Mouse (Mus musculus) kidney, adult 11 months (tissue): ENCODE measurements around the gene Cnot4.
A peak's percentile ranks its signal among the peaks of the same experiment; 100 is the strongest.

Experiments used
- DNase-seq: peaks from one replicate; pipeline ENCODE4 v3.0.0; 2022

The Cnot4 gene

GRCm38 (mm10) chr6:35032704-35033103 is 100.8 kb downstream of the Cnot4 start:
- DNase-seq: no peak

GRCm38 (mm10) chr6:35030811-35031210 is 102.7 kb downstream of the Cnot4 start:
- DNase-seq: no peak

DNA sequence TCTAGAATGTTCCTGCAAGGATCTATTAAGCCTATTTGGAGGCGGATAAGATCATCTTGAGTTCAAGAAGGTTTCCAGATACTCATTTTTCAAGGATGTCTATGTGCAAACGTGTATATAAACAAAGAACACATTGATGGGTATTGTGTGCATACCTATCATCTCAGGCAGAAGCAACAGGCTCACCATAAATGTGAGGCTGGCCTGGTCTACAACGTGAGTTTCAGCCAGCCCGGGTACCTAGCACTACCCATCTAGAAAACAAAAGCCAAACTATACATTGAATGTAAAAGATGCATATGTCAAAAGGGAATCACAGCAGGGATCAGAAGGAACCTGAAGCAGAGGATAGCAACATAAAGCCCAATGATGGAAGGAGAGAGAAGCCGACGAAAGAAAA is 103.3 kb downstream of the Cnot4 start:
- DNase-seq: no peak

GRCm38 (mm10) chr6:35028023-35028422 is 105.5 kb downstream of the Cnot4 start:
- no peak for DNase-seq

DNA sequence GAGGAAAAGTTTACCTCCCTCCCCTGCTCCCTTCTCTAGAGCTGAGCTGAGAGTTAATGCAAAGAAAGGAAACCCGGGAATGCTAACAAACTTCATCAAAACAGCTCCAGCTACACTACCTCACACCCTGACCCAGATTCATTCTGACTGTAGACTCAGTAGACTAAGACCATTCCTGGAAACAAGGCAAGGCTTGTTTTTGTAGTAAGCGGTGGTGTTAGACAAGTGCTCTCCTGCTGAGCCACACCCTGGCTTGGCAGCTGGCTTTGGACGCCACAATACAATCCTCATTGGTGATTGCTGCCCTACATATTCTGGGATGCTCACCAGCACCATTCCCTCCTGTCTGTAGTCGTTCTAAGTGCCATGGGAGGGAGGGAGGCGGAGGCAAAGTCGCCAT is 106.3 kb downstream of the Cnot4 start:
- DNase-seq: no peak

- no peak for DNase-seq
These were observed 116.9 kb downstream of the Cnot4 start for GRCm38 (mm10) chr6:35016624-35017023.

DNA sequence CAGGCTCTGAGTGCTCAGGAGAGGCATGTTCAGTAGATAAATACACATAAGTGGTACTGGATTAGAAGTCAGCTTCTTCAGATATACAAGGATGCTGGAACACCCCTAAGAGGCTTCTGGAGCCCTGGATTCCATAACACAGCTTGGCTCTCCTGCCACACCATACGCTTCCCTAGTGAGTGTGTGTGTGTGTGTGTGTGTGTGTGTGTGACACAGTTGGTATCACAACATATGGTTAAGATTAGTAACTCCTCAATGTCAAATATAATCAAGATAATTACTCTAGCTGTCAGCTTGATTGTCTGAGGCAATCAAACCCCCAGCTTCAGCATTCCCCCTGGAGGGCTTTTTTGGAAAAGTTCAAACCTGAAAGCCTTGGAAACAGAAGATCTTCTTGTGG is 121.6 kb downstream of the Cnot4 start:
- no peak for DNase-seq

GRCm38 (mm10) chr6:35010705-35011104 is 122.8 kb downstream of the Cnot4 start:
- no peak for DNase-seq

DNA sequence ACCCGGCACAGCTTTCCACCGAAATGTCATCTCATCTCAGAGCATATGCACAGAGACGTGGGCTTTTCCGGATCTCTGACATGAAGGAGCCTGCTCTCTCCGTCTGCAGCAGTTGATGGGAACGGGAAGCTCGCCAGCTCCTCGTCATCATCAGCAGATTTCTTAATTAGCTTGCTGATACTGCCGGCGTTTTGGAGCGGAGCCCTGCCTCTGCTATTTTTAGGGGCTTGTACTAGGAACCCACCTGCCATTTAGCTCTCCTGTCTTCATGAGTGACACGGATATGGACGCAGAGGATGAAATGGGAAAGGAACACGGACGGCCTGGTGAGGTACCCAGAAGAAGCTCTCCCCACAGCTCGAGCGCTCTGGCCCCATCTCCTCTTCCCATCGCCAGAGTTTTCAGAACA is 131.3 kb downstream of the Cnot4 start:
- DNase-seq: no peak

GRCm38 (mm10) chr6:34999101-34999500 is 134.4 kb downstream of the Cnot4 start:
- no peak for DNase-seq

GRCm38 (mm10) chr6:34996496-34996895 is 137.0 kb downstream of the Cnot4 start:
- DNase-seq: no peak

- peak; percentile 72 for DNase-seq
These were observed 138.3 kb downstream of the Cnot4 start for GRCm38 (mm10) chr6:34995265-34995681.

- DNase-seq: no peak
These were observed 138.8 kb downstream of the Cnot4 start for GRCm38 (mm10) chr6:34994692-34995091.

GRCm38 (mm10) chr6:34989263-34989662 is 144.3 kb downstream of the Cnot4 start:
- no peak for DNase-seq

DNA sequence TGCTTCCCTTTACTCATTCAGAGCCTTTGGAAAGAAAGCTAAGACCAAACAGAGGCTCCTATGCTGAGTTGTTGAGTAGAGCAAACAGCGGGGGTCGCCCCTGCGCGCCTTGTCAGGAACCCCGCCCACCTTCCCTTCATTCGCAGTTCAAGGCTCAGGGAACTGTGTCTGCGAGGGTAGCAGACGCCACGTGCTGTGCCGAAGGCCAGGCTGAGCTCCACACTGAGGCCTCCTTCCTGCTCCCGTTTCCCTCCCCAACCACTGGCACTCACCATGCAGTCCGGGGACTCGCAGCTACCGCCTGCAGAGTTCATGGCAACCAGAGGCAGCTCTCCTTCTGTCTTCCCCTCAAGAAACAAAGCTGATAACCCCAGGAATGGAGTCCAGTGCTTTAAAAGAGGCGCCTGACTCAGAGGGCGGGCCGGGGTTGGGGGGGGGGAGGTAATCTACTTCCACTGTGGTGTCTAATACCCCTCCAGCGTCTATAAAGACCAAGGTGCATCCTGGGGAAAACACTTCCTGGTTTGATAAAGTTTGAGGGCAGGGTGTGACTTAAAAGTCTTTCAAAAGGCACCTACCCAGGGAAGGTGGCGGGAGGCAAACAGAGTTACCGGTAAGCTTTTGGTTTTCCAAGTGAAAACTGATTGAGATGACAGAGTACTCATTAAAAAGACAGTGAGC is 145.3 kb downstream of the Cnot4 start, which contains the start of gene Slc23a4:
Slc23a4 (minus strand) TSS at position 324 of the 681 bp plus-strand sequence.
- no peak for DNase-seq

DNA sequence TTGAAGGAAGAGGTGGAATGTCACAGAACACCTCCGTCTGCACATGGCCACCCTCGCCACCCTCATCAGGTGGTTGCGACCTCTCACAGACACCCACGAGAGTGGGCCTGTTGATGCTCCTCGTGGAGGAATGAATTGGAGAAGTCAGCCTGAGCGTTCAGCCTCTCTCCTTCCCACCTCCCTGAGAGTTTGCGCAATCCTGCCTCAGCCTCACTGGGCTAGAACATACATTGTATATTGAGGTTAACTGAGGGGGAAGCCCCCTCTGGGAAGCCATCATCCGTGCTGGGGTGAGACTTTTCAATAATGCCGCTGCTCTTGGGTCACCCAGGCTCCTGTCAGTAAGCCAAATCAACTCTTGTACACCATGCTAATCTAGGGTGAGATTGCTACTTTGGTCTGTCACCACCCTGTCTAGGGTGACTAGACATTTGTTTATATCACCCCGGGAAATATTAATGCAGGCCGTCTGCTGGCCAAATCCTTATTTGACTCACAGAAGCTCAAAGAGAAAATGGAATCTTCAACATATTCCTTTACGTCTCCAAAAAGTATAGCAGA is 146.4 kb downstream of the Cnot4 start:
- DNase-seq: no peak

- no peak for DNase-seq
These were observed 152.9 kb downstream of the Cnot4 start for GRCm38 (mm10) chr6:34980661-34981060.

- no peak for DNase-seq
These were observed 154.2 kb downstream of the Cnot4 start for GRCm38 (mm10) chr6:34979291-34979690.
